Mouse (Mus musculus) liver, adult 2 months (tissue): ENCODE measurements around the gene Ctsd.

ENCODE experiments used
- CTCF ChIP-seq: fragments of 200-500 bp; IDR thresholded peaks from 2 replicates; pipeline ENCODE4 v1.5.1; 2011; ENCODE audit warnings: low read depth, low read length, control low read depth
- POLR2A ChIP-seq: fragments of 200-500 bp; IDR thresholded peaks from 2 replicates; pipeline ENCODE4 v1.6.1; 2011; ENCODE audit warnings: low read length, control low read depth; ENCODE audit not compliant: insufficient read depth; ENCODE audit errors: extremely low read depth

DNA sequence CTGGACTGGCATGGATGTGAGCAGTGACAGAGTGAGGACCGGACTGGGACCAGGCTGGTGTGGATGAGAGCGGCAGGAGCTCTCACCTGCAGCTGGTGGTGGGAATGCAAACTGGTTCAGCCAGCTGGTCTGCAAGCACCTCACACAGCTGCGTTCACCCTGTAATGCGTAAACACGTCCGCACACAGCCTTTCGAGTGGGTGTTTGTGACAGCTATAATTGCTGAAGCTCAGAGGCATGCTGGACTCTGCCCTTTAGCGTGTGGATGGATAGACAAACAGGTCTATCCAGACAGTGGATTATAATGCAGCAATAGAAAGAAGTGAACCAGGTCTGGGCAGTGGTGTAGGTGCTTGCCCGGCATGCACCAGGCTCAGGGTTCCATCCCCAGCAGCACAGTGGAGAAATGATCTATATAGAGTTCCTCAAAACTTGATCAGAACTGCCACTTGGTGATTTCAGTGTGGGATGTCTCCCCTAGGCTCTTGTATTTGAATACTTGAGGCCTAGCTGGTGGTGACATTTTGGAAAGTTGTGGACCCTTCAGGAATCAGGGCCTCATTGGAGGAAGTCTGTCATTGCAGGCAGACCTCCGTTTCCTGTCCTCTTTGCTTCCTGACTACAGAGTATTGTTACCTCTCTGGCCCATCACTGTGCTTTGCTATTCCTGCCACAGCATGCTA is 46.1 kb downstream of the Ctsd start:
- TF ChIP-seq CTCF (no peak), POLR2A (no peak)
